Mouse (Mus musculus) ES-CJ7 (cell line): ENCODE measurements around the gene Iffo1.

Experiments
- DNase-seq: peaks from one replicate; pipeline ENCODE4 v3.0.0; 2011; ENCODE audit warnings: low read depth, low spot score

Gene Iffo1

GRCm38 (mm10) chr6:125192016-125192714 is 47.1 kb downstream of the Iffo1 start:
- DNase-seq, result peak; percentile 98

GRCm38 (mm10) chr6:125192841-125193240 is 47.8 kb downstream of the Iffo1 start:
- DNase-seq, result no peak

GRCm38 (mm10) chr6:125193390-125193789 is 48.3 kb downstream of the Iffo1 start:
- no peak for DNase-seq

- peak; percentile 85 for DNase-seq
These were observed 50.6 kb downstream of the Iffo1 start for GRCm38 (mm10) chr6:125195541-125196075.

- DNase-seq, result peak; percentile 91
These were observed 51.3 kb downstream of the Iffo1 start for GRCm38 (mm10) chr6:125196301-125196700.

GRCm38 (mm10) chr6:125197166-125197565 is 52.1 kb downstream of the Iffo1 start:
- DNase-seq, result no peak

- DNase-seq, result peak; percentile 56
These were observed 65.4 kb downstream of the Iffo1 start for GRCm38 (mm10) chr6:125210436-125210835.
